In genomic region chr1:152618381-152618780, GRCm38 (mm10) we compare ENCODE assay signal across 12 mouse cellular contexts.
A peak's percentile ranks its signal among the peaks of the same experiment; 100 is the strongest.
DNase-seq lines count a peak whose midpoint lies in the region; ATAC-seq and TF ChIP-seq lines count a peak whose summit lies in the region.
"Had no signal": no experiment of that assay in that cellular context is flagged by ENCODE, and none has a peak within 500 bp of the region (broad histone marks: within the 10 kb centered on the region; RNA-seq: fewer than 3 reads in every experiment).

No protein-coding gene starts in this region.

- WGBS in heart, embryonic 16.5 days = 50% methylated on average over 1 of the region's 1 CpGs
- 51% methylated on average over 1 of the region's 1 CpGs for WGBS in lung, adult 2 months

- TF ChIP-seq EP300 in ES-Bruce4 (IDR thresholded peaks at IDR 0.05; ENCODE audit: insufficient read depth, low read depth, low read length) = no peak

- H3K27me3 ChIP-seq in heart, embryonic 16.5 days (ENCODE audit: control insufficient read depth, insufficient read depth, low read length) = no peaks in the 10 kb centered on the region
- no peaks in the 10 kb centered on the region for H3K27me3 ChIP-seq in ES-Bruce4 (ENCODE audit: control insufficient read depth, insufficient read depth, low read length, poor library complexity, severe bottlenecking)
- H3K27me3 ChIP-seq: forebrain, embryonic 15.5 days had no signal

- no peak for TF ChIP-seq POLR2A in lung, adult 2 months (IDR thresholded peaks at IDR 0.05; ENCODE audit: borderline replicate concordance, extremely low read depth, low read depth, low read length)
- TF ChIP-seq POLR2A in ES-Bruce4 (IDR thresholded peaks at IDR 0.05; ENCODE audit: insufficient read depth, low read length) = no peak

- H3K9me3 ChIP-seq in heart, embryonic 16.5 days (replicated peaks; ENCODE audit: control insufficient read depth, low read length) = peaks cover 5% of the 10 kb centered on the region; the same call in 1 of the 2 replicates
- H3K9me3 ChIP-seq in ES-Bruce4 (replicated peaks; ENCODE audit: control insufficient read depth, insufficient read depth, low read length, poor library complexity, severe bottlenecking) = peaks cover 4% of the 10 kb centered on the region; the same call in 1 of the 2 replicates
- H3K9me3 ChIP-seq: forebrain, embryonic 15.5 days had no signal

- no peak overlapping the region for H3K4me3 ChIP-seq in heart, embryonic 16.5 days (ENCODE audit: low read length)
- no peak overlapping the region for H3K4me3 ChIP-seq in lung, adult 2 months (replicated peaks; ENCODE audit: extremely low read depth, low read depth, low read length)
- no peak overlapping the region for H3K4me3 ChIP-seq in ES-Bruce4 (ENCODE audit: low read depth, low read length)
- H3K4me3 ChIP-seq: forebrain, embryonic 15.5 days; limb, embryonic 10.5 days had no signal

- DNase-seq in heart, adult 9 months (ENCODE audit: low spot score in 2 of 2) = no peak
- DNase-seq in lung, adult 2 months = no peak
- no peak for DNase-seq in lung, postnatal 36 days
- peak; percentile 47 for DNase-seq in ZHBTc4 (ENCODE audit: low read depth, low spot score)
- DNase-seq in gastrocnemius, adult 8-10 months (ENCODE audit: low spot score in 2 of 2) = no peak
- no peak for DNase-seq in urinary bladder, postnatal 10 days (ENCODE audit: low spot score)
- DNase-seq: cerebellum, postnatal 25 days; right cerebral cortex, postnatal 14 days had no signal

- ATAC-seq in heart, embryonic 16.5 days (replicated peaks; ENCODE audit: extremely low read depth, insufficient read depth, low FRiP score) = no peak
- ATAC-seq: forebrain, embryonic 15.5 days had no signal

- H3K4me1 ChIP-seq in heart, embryonic 16.5 days (ENCODE audit: control insufficient read depth, insufficient read depth, low read length) = peaks cover 77% of the 10 kb centered on the region
- peaks cover 38% of the 10 kb centered on the region for H3K4me1 ChIP-seq in lung, adult 2 months (ENCODE audit: control insufficient read depth, insufficient read depth, low read length)
- no peaks in the 10 kb centered on the region for H3K4me1 ChIP-seq in ES-Bruce4 (ENCODE audit: control insufficient read depth, insufficient read depth, low read length)

- no peak overlapping the region for H3K4me2 ChIP-seq in heart, embryonic 16.5 days (ENCODE audit: low read depth, low read length)
- H3K4me2 ChIP-seq: forebrain, embryonic 15.5 days had no signal

- H3K27ac ChIP-seq in heart, embryonic 16.5 days (ENCODE audit: low read length) = peak overlapping the region; percentile 51
- H3K27ac ChIP-seq in ES-Bruce4 (ENCODE audit: insufficient read depth, low read length) = no peak overlapping the region
- H3K27ac ChIP-seq: forebrain, embryonic 15.5 days; limb, embryonic 10.5 days had no signal

- peaks cover 19% of the 10 kb centered on the region for H3K36me3 ChIP-seq in heart, embryonic 16.5 days (ENCODE audit: control insufficient read depth, insufficient read depth)
- H3K36me3 ChIP-seq in ES-Bruce4 (ENCODE audit: control insufficient read depth, insufficient read depth, low read length, poor library complexity, severe bottlenecking) = no peaks in the 10 kb centered on the region
- H3K36me3 ChIP-seq: forebrain, embryonic 15.5 days had no signal

- peak; percentile 27; the same call in 1 of the 2 replicates for TF ChIP-seq CTCF in lung, adult 2 months (IDR thresholded peaks at IDR 0.05; ENCODE audit: insufficient read depth, low read length)
- peak; percentile 4 for TF ChIP-seq CTCF in ES-Bruce4 (IDR thresholded peaks at IDR 0.05; ENCODE audit: low read depth, low read length)

- H3K9ac ChIP-seq in heart, embryonic 16.5 days (ENCODE audit: low read length) = no peak overlapping the region
- no peak overlapping the region for H3K9ac ChIP-seq in ES-Bruce4 (ENCODE audit: low read depth, poor library complexity, severe bottlenecking)
- H3K9ac ChIP-seq: forebrain, embryonic 15.5 days had no signal
